Mouse (Mus musculus): Measurements from ENCODE around the gene Ccdc186.
"Not testable (repeated sequence)": the region's sequence is repeated elsewhere in the genome, so short reads cannot be mapped to it uniquely, and the experiment has no call there.

The Ccdc186 gene

DNA sequence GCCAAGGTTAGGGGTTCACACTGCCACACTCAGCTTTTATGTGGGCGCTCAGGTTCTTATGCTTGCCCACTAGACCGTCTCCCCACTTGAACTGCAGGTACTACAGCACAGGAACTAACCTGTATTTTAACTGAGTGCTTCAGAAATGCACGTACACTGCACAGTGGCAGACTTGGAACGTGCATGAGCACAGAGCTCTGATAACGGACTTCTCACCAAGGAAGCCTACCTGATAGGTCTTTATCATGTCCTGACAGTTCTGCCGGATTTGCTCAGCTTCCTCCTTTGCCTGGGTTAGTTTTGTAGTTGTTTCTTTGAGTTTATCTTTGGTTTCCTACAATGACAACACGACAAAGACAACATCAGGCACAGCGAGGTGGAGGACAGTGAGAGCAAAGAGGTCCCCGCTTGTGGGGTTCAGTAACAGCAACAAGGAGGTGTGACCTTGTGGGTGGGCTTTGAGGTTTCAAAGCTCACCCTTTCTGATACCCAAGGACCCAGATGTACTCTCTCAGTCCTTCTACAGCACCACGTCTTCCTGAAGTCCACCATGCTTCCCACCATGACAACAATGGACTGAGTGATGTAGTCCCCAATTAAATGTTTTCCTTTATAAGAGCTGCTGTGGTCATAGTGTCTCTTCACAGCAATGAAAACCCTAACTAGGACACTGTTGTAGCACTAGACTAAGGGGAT is 20.2 kb downstream of the Ccdc186 start:
- DNase-seq (ENCODE audit: low spot score): no peak

DNA sequence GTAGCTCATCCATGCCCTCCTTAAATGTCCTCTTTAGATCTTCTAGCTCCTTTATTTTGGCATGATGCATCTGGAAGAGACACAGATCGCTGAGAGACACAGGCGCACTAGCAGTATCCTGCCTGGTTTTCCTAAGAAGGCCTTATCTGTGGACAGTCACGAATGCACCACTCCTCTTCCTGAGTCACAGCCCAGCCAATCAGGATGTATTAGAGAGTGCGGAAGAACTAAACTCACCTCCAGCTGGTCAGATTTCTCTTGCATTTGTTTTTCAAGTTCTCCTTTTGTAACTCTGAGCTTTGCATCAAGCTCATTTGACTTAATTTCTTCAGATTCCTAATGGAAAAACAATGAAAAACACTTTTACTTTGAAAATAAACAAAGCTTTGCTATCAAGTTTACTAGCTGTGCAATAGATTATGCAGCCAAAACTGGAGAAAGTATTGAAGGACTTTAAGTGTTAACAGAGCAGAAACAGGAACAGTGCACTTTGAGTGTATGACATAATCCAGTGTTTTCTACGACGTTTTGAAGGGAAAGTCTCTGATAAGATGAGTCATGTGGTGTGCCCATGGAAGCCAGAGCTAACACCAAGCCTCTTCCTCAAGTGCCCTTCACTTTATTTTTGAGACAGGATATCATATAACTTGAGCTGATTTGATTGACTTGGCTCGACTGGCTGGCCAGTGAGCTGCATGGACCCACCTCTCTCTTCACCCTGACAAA is 20.9 kb downstream of the Ccdc186 start:
- DNase-seq (ENCODE audit: low spot score): no peak

DNA sequence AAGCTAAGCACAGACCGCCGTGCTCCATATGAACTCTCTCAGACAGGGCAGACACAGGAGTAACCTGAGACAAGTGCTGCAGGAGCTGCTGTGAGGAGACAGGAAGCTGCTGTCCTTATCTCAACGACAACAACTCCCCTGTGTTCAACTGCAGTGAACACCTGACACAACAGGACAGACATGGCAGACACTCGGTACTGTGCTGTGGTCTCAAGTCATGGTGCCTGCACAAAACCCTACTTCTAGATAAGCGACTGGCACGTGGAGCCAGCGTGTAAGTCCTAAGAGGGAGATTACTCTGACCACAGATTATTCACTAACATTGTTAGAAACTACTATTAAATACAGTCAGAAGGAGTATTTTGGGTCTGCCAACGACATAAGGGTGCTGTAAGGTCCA is 21.8 kb downstream of the Ccdc186 start:
- DNase-seq (ENCODE audit: low spot score): no peak

DNA sequence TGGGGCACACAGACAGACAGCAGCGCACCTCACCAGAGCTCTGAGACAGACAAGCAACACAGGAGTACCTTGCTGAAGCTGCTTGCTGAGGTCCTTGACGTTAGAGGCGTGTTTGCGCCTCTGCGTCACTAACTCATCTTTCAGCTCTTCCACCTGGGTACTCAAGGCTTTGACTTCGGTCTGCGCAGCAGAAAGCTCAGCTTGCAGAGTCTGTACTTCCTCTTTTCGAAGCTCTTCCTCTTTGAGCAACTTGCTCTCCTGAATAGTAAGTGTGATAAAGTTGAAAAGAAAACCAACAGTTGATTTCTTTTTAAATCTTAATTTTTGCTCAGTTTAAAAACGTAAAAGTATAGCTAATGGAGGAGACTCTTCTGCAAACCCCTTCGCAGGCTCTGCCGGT is 24.6 kb downstream of the Ccdc186 start:
- no peak for DNase-seq (ENCODE audit: low spot score)

DNA sequence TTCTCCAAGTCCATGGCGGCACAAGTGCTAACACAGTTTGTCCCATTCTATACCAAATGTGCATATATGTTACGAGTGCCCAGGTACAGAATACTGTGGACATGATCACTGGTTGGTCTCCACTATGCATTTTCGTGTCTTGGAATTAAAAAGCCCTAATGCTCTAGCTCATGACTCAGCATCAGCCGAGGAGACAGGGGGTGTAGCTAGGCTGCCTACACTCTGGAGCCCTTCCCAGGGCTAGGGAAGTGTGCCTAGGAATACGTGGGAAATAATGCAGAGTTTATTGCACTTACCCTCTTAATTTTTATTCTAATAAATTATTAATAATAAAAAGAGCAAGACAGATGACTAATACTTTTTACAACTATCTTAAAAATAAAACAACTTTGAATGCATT is 33.0 kb downstream of the Ccdc186 start:
- no peak for DNase-seq (ENCODE audit: low spot score)

DNA sequence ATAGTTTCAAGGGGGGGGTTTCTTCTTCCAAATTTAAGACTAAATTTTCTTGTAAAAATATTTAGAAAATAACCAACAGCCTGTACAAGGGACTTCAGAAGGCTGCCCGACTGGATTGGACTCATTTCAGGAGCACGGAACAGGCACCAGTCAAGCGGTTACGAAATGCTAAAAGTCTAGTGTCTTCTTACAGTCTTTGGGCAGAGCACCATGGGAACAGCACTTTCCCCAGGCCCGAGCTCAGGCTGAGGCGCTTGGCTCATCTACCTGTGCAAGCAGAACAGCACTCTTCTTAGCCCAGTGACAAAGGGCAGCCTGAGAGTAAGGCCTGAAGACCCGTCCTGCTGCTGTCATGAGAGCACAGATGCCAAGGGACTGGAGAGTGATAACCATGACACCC is 34.1 kb downstream of the Ccdc186 start:
- no peak for DNase-seq (ENCODE audit: low spot score)

DNA sequence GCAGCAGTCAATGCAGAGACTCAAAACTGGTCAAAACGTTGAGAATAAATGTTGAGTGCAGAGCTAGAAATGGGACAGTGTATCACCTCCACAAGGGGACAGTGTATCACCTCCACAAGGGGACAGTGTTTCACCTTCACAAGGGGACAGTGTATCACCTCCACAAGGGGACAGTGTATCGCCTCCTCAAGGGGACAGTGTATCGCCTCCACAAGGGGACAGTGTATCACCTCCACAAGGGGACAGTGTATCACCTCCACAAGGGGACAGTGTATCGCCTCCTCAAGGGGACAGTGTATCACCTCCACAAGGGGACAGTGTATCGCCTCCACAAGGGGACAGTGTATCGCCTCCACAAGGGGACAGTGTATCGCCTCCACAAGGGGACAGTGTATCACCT is 43.5 kb downstream of the Ccdc186 start:
- not testable (repeated sequence) for DNase-seq (ENCODE audit: low spot score)

DNA sequence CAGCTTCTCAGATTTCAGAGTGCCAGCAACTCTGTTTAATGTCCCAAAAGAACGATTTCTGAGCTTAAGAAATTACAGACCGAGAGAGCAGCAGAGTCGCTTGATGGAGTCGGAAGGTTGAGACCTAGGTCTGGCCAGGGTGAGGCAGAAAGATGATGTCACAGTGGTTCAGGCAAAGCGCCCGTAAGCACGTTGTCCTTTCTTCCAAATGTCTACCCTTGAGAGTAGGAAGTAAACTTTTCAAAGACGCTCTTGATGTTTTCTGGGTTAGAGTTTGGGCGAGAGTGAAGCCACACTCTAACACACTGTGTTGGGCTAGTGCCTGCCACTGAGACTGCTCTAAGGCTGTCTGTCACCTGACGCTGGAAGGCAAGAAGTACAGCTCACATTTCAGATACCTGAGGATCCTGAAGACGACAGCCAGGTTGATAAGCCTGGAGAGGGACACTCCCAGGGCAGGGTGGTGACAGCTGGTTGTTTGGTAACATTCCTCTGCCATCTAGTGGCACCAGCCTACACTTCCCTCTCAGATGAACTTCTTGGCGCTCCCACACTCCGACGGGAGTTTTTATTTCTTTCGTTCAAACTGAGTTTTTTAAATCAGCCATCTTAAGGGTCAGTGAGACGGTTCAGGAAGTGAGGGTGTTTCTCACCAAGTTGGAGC is 45.1 kb downstream of the Ccdc186 start:
- peak; percentile 41 for DNase-seq (ENCODE audit: low spot score)

DNA sequence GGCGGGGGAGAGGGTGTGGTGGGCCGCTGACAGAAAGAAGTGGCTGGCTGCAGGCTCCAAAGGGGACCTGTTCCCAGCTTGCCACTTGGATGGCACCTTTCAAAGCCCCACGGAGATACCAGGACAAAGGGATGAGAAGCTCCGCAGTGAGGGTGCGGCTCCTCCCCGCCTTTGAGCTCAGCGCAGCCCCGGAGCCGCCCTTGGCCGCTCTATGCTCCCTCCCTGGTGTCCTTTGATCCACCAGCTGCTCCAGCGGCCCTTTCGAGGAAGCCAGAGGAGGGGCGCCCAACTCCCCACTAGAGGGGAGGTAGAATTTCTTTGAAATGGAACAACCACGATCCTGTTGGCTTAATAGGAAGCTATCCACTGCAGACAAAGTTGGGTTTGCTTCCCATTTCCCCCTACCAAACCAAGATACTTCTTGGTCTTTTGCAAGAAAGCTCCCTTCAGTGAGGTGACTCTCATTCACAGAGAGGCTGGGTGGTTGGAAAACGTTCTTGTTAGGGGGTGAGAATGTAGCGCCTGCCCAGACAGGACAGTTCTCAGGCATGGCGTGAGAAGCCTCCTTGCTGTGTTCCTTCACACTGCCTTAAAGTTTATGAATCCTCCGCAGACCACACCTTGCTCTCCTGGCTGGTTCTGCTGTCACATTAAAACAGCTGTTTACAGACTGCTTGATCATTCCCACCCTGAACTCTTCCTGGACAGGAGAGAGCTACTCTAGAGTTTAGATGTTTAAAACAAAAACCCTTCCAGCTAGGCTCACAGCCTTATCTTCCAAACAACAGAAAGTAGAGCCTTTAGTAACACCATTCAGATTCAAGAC is 45.9 kb downstream of the Ccdc186 start:
- no peak for DNase-seq (ENCODE audit: low spot score)

DNA sequence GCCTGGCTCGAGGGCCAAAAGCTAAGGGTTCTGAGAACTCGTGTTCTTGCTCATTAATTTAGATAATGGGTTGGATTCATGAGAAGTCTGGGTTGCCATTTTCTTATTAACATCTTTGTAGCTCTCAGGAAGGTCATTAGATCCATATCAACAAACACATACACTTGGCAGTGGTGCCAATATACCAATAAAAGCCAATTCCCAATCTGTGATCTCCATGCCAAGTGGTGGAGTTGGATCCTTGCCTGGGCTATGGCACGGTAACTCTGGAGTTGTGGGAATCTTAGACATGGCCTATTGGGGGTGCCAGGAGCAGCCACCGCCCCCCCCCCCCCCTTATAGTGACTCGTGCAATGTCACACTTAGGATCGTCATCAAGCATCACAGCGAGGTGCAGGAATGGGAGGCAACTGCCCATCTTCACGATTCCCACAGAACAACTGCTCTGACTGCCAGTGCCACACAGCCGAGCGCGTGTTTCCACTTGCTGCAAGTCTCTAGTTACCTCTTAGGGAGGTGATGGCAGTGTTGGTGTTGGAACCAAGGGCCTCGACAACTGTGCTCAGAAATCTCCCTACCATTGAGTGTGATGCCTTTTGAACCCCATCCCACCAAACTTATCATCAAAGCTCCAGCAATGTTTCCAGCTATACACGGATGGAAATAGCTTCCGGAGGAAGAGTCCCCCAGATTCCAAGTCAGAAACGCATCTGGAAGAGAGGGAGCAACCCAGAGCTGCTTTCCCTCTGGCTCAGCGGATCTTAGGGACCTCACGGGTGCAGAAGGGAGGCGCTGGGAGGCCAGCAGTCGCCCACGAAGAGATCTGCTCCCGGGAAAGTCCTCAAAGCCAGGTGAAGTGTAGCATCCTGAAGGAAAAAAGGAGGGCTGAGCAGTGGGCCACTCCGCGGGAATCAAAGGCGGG is 46.8 kb downstream of the Ccdc186 start:
- no peak for DNase-seq (ENCODE audit: low spot score)

DNA sequence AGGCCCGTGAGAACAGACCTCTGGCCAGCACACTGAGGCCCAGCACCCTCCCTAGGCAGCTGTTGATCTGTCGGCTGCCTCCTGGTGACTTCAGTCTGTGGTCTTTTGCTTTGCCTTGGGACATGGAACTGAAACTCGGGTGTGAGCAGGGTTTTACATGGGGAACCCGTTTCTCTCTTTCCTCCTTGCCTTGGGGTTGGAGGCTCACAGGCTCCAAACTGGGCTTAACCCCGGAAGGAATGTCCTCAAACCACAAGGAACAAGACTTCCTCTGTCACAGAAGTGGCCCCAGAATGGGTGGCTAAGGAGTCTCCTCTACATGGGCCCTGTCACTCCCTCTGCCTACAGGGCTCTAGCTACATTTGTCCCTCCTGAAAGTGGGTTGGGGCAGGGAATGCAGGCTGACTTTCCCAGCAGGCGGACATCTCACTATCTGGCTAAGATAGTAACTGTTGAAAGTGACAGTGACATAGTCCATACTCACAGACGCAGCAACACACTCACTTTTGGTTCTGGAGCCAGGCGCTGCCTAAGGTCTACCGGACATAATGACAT is 47.5 kb downstream of the Ccdc186 start:
- no peak for DNase-seq (ENCODE audit: low spot score)

DNA sequence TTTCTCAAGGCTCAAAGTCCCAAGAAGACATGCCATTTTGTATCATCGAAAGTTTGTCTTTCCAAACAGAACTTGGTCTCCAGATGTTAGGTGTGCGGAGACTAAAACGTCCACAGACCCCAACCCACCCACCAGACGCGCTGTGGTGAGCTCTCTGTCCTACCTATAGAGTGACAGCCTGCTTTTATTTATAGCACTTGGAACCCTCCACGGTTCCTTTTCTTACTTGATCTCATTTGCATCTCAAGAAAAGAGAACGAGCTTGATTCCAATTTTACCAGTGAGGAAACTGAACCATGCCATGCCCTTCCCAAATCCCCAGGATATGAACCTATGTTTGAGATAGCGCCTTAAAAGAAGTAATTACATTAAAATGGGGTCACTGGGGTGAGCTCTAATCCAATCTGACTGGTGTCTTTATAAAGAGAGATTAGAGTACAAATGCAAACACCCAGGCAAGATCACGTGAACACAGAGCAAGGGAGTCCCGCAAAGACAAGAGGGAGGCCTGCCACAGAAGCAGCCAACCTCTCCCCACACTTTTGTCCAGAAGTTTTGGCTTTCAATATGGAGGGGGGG is 48.5 kb downstream of the Ccdc186 start:
- DNase-seq (ENCODE audit: low spot score): no peak

DNA sequence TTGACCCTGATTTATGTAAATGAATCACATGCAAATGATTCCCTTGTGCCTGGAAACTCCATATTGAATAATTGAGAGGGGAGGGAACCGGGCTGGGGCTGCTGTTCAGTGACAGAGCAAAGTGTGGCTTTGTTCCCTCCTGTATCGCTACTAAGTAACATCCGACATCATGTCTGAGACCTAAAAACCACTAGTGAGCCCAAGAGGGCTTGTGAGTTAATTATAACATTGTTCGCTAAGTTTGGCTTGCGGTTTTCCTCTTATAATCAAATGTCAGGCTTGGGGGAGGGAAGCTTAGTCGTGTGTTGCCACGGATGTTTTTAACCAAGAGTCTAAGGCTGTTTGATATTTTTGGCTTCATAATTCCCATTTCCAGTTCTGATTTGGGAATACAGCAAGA is 49.8 kb downstream of the Ccdc186 start:
- no peak for DNase-seq (ENCODE audit: low spot score)

DNA sequence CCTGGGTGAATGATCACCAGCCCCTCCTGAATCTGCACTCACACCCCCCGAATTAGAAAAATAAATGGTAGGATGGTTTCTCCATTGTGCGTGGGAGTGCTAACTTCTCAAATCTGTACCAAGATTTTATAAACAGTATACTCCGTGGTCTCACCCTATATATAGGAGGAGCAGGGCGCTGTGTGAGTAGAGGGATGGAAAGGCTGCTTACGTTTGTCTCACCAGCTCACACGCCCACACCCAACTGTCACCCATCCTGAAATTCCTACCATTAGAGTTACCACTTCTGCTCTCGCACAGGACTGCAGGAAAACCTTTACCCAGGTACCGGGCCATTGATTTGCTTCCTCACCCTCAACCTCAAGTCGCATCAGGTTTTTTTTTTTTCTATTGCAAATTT is 53.0 kb downstream of the Ccdc186 start:
- DNase-seq (ENCODE audit: low spot score): no peak

DNA sequence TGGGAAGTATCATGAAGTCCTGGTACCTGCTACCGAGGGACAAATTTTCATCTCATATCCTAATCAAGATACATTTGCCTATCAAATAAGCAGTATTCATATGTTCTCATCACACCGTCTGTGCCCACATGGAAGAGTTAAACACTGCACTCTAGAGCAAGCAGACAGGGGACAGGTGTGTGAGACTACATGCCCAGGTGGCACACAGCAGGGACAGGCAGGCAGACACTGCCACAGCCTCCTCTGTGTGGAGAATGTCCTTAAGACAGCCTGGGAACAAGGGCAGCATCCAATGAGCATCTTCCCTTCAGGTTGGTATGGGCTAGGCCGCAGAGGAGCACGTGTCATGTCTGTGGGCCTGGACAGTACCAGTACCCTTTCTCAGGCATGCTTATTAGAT is 59.3 kb downstream of the Ccdc186 start:
- DNase-seq (ENCODE audit: low spot score): no peak

DNA sequence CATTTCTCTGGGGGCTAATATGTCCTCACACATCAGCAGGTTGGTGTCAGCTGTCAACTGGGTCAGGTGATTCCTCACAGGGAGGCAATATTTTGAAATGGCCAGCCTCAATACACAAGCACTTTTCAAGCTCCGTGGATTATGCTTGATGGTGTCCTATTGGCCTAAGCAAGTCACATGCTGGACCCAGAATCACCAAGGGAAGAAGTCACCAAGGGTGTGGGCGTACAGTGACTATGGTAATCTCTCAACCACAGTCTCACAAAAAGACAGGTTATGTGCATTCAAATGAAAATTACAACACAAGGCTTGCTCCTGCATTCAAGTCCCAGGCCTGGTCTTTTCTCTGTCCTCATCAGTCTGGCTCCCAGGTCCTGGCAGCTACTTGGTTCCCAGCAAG is 60.3 kb downstream of the Ccdc186 start:
- no peak for DNase-seq (ENCODE audit: low spot score)

DNA sequence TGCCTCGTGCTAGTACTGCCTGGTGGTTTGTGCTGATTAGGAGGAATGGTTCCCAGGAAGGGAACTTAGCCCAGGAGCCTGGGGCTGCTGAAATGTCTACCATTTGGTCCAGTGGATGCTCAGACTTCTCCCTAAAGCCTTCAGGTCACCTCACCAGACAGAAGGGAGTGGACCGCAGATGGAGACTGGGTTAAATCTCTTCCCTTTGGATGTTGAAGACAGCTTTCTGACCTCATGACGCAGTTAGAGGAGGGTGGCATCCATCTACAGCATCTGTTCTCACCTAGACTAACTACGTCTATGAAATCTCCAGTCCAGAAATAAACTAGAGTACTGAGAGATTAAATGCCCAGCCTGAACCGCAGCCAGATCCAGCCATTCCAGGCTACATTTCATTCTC is 60.9 kb downstream of the Ccdc186 start:
- DNase-seq (ENCODE audit: low spot score): no peak

DNA sequence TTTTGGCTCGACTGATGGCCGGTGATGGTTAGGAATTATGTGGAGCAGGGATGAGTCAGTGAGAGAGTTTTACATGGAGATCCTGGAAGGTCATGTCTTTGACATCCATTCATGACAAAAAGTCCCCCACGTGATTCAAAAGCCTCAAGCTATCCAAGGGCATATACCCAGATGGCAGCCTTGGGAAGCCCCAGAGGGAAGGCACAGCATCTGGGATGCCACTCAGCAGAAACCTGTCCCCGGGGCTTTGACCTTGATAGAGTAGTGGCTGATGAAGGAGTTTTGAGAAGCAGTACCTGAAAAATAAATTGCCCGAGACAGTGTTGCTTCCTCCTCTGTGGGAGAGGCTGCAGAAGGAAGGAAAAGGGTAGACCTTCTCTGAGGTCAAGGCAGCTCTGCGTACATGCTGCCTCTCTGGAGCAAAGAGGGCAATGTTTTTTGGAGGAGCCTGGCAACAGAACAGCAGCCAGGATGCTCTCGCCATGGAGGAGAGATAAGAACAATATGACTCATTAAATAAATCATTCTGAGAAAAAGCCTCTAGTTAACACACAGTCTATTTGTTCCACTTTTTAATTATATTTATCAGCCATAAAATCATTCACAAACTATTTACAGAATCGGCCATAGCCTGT is 61.6 kb downstream of the Ccdc186 start:
- no peak for DNase-seq (ENCODE audit: low spot score)

DNA sequence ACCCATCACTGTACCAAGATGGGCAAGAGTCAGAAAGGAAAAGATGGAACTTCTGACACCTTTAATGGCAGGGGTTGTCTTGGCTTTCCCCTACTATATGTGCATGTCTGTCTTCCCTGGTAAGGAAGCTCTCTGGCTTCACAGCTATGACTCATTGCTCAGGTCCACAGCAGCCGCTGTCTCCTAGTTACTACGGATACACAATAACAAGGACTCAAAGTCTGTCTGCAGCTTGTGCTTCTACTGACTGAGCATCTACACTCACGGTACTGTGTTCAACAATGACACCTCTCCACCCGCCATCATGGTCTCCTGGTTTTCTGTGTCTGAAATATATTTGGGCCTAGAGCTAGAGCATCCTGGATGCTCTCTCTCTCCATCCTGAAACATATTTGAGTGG is 62.2 kb downstream of the Ccdc186 start:
- DNase-seq (ENCODE audit: low spot score): no peak

DNA sequence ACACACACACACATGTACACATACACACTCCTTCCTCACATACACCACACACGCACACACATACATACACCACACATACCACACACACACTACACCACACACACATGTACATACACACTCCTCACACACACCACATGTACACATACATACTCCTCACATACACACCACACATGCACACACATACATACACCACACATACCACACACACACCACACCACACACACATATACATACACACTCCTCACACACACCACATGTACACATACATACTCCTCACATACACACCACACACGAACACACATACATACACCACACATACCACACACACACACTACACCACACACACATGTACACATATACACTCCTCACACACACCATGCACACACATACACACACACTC is 63.7 kb downstream of the Ccdc186 start:
- no peak for DNase-seq (ENCODE audit: low spot score)

All from yolk sac, embryonic 10.5 days (tissue).